Mouse (Mus musculus): Measurements from ENCODE around the gene Anapc11. TPM values are rescaled to one million over a fixed set of nuclear protein-coding genes. Genes with fewer than 3 reads are reported as not detected.

Anapc11 gene
- 47.3 TPM for polyA plus RNA-seq (2014; fragmentation: Illumina TruSeq; extraction: RNeasy Lipid Tissue Mini Kit (QIAGEN cat#74804); ENCODE audit: low read depth, low replicate concordance)

GRCm38 (mm10) chr11:120598283-120598989 lies at the start of gene Anapc11, which contains the start of gene Alyref:
Gene Anapc11 (plus strand): TSS chr11:120598421.
Gene Alyref (minus strand): TSS chr11:120598365.

GRCm38 (mm10) chr11:120549168-120549945 lies 48.9 kb upstream of the Anapc11 start, which contains the start of gene Mcrip1:
Gene Mcrip1 (minus strand): TSS chr11:120549727.

GRCm38 (mm10) chr11:120550810-120551440 lies 47.3 kb upstream of the Anapc11 start, which contains the start of gene Ppp1r27:
Gene Ppp1r27 (minus strand): TSS chr11:120551132.

GRCm38 (mm10) chr11:120572752-120573584 lies 25.3 kb upstream of the Anapc11 start, which contains the start of gene P4hb:
Gene P4hb (minus strand): TSS chr11:120573253.

GRCm38 (mm10) chr11:120581490-120582267 lies 16.5 kb upstream of the Anapc11 start, which contains the start of gene Arhgdia:
Gene Arhgdia (minus strand): TSS chr11:120581624.

GRCm38 (mm10) chr11:120608241-120609034 lies 10.2 kb downstream of the Anapc11 start, which contains the start of gene Npb:
Gene Npb (plus strand): TSS chr11:120608477.

GRCm38 (mm10) chr11:120617519-120618112 lies 19.4 kb downstream of the Anapc11 start, which contains the start of gene Pcyt2:
Gene Pcyt2 (minus strand): TSS chr11:120617936.

GRCm38 (mm10) chr11:120625152-120625775 lies 27.0 kb downstream of the Anapc11 start, which contains the start of gene Sirt7:
Gene Sirt7 (minus strand): TSS chr11:120625240.

GRCm38 (mm10) chr11:120633520-120634343 lies 35.5 kb downstream of the Anapc11 start, which contains the start of gene Mafg:
Gene Mafg (minus strand): TSS chr11:120633600.

GRCm38 (mm10) chr11:120643601-120643987 lies 45.4 kb downstream of the Anapc11 start, which contains the start of gene Pycr1:
Gene Pycr1 (minus strand): TSS chr11:120643769.

GRCm38 (mm10) chr11:120648001-120648476 lies 49.8 kb downstream of the Anapc11 start, which contains the start of gene Myadml2:
Gene Myadml2 (minus strand): TSS chr11:120648158.

Other genes starting within 250 kb of the Anapc11 start
- 1,201 TPM for gene Actg1, start 249.9 kb upstream of the Anapc11 start, polyA plus RNA-seq (2014; fragmentation: Illumina TruSeq; extraction: RNeasy Lipid Tissue Mini Kit (QIAGEN cat#74804); ENCODE audit: low read depth, low replicate concordance)
- gene Fscn2, start 236.9 kb upstream of the Anapc11 start, polyA plus RNA-seq (2014; fragmentation: Illumina TruSeq; extraction: RNeasy Lipid Tissue Mini Kit (QIAGEN cat#74804); ENCODE audit: low read depth, low replicate concordance), result 0.92 TPM
- gene Faap100, start 219.7 kb upstream of the Anapc11 start, polyA plus RNA-seq (2014; fragmentation: Illumina TruSeq; extraction: RNeasy Lipid Tissue Mini Kit (QIAGEN cat#74804); ENCODE audit: low read depth, low replicate concordance), result 9.8 TPM
- gene Nploc4, start 160.7 kb upstream of the Anapc11 start, polyA plus RNA-seq (2014; fragmentation: Illumina TruSeq; extraction: RNeasy Lipid Tissue Mini Kit (QIAGEN cat#74804); ENCODE audit: low read depth, low replicate concordance), result 50.3 TPM
- gene Tspan10, start 155.8 kb upstream of the Anapc11 start, polyA plus RNA-seq (2014; fragmentation: Illumina TruSeq; extraction: RNeasy Lipid Tissue Mini Kit (QIAGEN cat#74804); ENCODE audit: low read depth, low replicate concordance), result not detected
- 0.65 TPM for gene Pde6g, start 144.9 kb upstream of the Anapc11 start, polyA plus RNA-seq (2014; fragmentation: Illumina TruSeq; extraction: RNeasy Lipid Tissue Mini Kit (QIAGEN cat#74804); ENCODE audit: low read depth, low replicate concordance)
- gene Oxld1, start 140.4 kb upstream of the Anapc11 start, polyA plus RNA-seq (2014; fragmentation: Illumina TruSeq; extraction: RNeasy Lipid Tissue Mini Kit (QIAGEN cat#74804); ENCODE audit: low read depth, low replicate concordance), result 20.5 TPM
- gene Ccdc137, start 140.3 kb upstream of the Anapc11 start, polyA plus RNA-seq (2014; fragmentation: Illumina TruSeq; extraction: RNeasy Lipid Tissue Mini Kit (QIAGEN cat#74804); ENCODE audit: low read depth, low replicate concordance), result 18.3 TPM
- 23.1 TPM for gene Arl16, start 130.8 kb upstream of the Anapc11 start, polyA plus RNA-seq (2014; fragmentation: Illumina TruSeq; extraction: RNeasy Lipid Tissue Mini Kit (QIAGEN cat#74804); ENCODE audit: low read depth, low replicate concordance)
- 58.6 TPM for gene Mrpl12, start 113.8 kb upstream of the Anapc11 start, polyA plus RNA-seq (2014; fragmentation: Illumina TruSeq; extraction: RNeasy Lipid Tissue Mini Kit (QIAGEN cat#74804); ENCODE audit: low read depth, low replicate concordance)
- gene Slc25a10, start 106.6 kb upstream of the Anapc11 start, polyA plus RNA-seq (2014; fragmentation: Illumina TruSeq; extraction: RNeasy Lipid Tissue Mini Kit (QIAGEN cat#74804); ENCODE audit: low read depth, low replicate concordance), result 127 TPM
- 0.86 TPM for gene Gcgr, start 67.7 kb upstream of the Anapc11 start, polyA plus RNA-seq (2014; fragmentation: Illumina TruSeq; extraction: RNeasy Lipid Tissue Mini Kit (QIAGEN cat#74804); ENCODE audit: low read depth, low replicate concordance)
- 110 TPM for gene Mcrip1, start 48.7 kb upstream of the Anapc11 start, polyA plus RNA-seq (2014; fragmentation: Illumina TruSeq; extraction: RNeasy Lipid Tissue Mini Kit (QIAGEN cat#74804); ENCODE audit: low read depth, low replicate concordance)
- not detected for gene Ppp1r27, start 47.3 kb upstream of the Anapc11 start, polyA plus RNA-seq (2014; fragmentation: Illumina TruSeq; extraction: RNeasy Lipid Tissue Mini Kit (QIAGEN cat#74804); ENCODE audit: low read depth, low replicate concordance)
- gene P4hb, start 25.2 kb upstream of the Anapc11 start, polyA plus RNA-seq (2014; fragmentation: Illumina TruSeq; extraction: RNeasy Lipid Tissue Mini Kit (QIAGEN cat#74804); ENCODE audit: low read depth, low replicate concordance), result 519 TPM
- 356 TPM for gene Arhgdia, start 16.8 kb upstream of the Anapc11 start, polyA plus RNA-seq (2014; fragmentation: Illumina TruSeq; extraction: RNeasy Lipid Tissue Mini Kit (QIAGEN cat#74804); ENCODE audit: low read depth, low replicate concordance)
- 39.4 TPM for gene Alyref, start 56 bp upstream of the Anapc11 start, polyA plus RNA-seq (2014; fragmentation: Illumina TruSeq; extraction: RNeasy Lipid Tissue Mini Kit (QIAGEN cat#74804); ENCODE audit: low read depth, low replicate concordance)
- gene Npb, start 10.1 kb downstream of the Anapc11 start, polyA plus RNA-seq (2014; fragmentation: Illumina TruSeq; extraction: RNeasy Lipid Tissue Mini Kit (QIAGEN cat#74804); ENCODE audit: low read depth, low replicate concordance), result not detected
- 83.9 TPM for gene Pcyt2, start 19.5 kb downstream of the Anapc11 start, polyA plus RNA-seq (2014; fragmentation: Illumina TruSeq; extraction: RNeasy Lipid Tissue Mini Kit (QIAGEN cat#74804); ENCODE audit: low read depth, low replicate concordance)
- gene Sirt7, start 26.8 kb downstream of the Anapc11 start, polyA plus RNA-seq (2014; fragmentation: Illumina TruSeq; extraction: RNeasy Lipid Tissue Mini Kit (QIAGEN cat#74804); ENCODE audit: low read depth, low replicate concordance), result 40.4 TPM
- gene Mafg, start 35.2 kb downstream of the Anapc11 start, polyA plus RNA-seq (2014; fragmentation: Illumina TruSeq; extraction: RNeasy Lipid Tissue Mini Kit (QIAGEN cat#74804); ENCODE audit: low read depth, low replicate concordance), result 66.7 TPM
- gene Pycr1, start 45.3 kb downstream of the Anapc11 start, polyA plus RNA-seq (2014; fragmentation: Illumina TruSeq; extraction: RNeasy Lipid Tissue Mini Kit (QIAGEN cat#74804); ENCODE audit: low read depth, low replicate concordance), result 4.0 TPM
- not detected for gene Myadml2, start 49.7 kb downstream of the Anapc11 start, polyA plus RNA-seq (2014; fragmentation: Illumina TruSeq; extraction: RNeasy Lipid Tissue Mini Kit (QIAGEN cat#74804); ENCODE audit: low read depth, low replicate concordance)
- 4.7 TPM for gene Notum, start 62.8 kb downstream of the Anapc11 start, polyA plus RNA-seq (2014; fragmentation: Illumina TruSeq; extraction: RNeasy Lipid Tissue Mini Kit (QIAGEN cat#74804); ENCODE audit: low read depth, low replicate concordance)
- 76.1 TPM for gene Aspscr1, start 74.6 kb downstream of the Anapc11 start, polyA plus RNA-seq (2014; fragmentation: Illumina TruSeq; extraction: RNeasy Lipid Tissue Mini Kit (QIAGEN cat#74804); ENCODE audit: low read depth, low replicate concordance)
- 91.5 TPM for gene Cenpx, start 115.3 kb downstream of the Anapc11 start, polyA plus RNA-seq (2014; fragmentation: Illumina TruSeq; extraction: RNeasy Lipid Tissue Mini Kit (QIAGEN cat#74804); ENCODE audit: low read depth, low replicate concordance)
- gene Lrrc45, start 115.5 kb downstream of the Anapc11 start, polyA plus RNA-seq (2014; fragmentation: Illumina TruSeq; extraction: RNeasy Lipid Tissue Mini Kit (QIAGEN cat#74804); ENCODE audit: low read depth, low replicate concordance), result 40.3 TPM
- gene Rac3, start 123.0 kb downstream of the Anapc11 start, polyA plus RNA-seq (2014; fragmentation: Illumina TruSeq; extraction: RNeasy Lipid Tissue Mini Kit (QIAGEN cat#74804); ENCODE audit: low read depth, low replicate concordance), result 11.5 TPM
- 102 TPM for gene Dcxr, start 128.9 kb downstream of the Anapc11 start, polyA plus RNA-seq (2014; fragmentation: Illumina TruSeq; extraction: RNeasy Lipid Tissue Mini Kit (QIAGEN cat#74804); ENCODE audit: low read depth, low replicate concordance)
- gene Cbr2, start 133.7 kb downstream of the Anapc11 start, polyA plus RNA-seq (2014; fragmentation: Illumina TruSeq; extraction: RNeasy Lipid Tissue Mini Kit (QIAGEN cat#74804); ENCODE audit: low read depth, low replicate concordance), result 65.7 TPM
- 114 TPM for gene Hmga1b, start 164.4 kb downstream of the Anapc11 start, polyA plus RNA-seq (2014; fragmentation: Illumina TruSeq; extraction: RNeasy Lipid Tissue Mini Kit (QIAGEN cat#74804); ENCODE audit: low read depth, low replicate concordance)
- 25.6 TPM for gene Rfng, start 185.8 kb downstream of the Anapc11 start, polyA plus RNA-seq (2014; fragmentation: Illumina TruSeq; extraction: RNeasy Lipid Tissue Mini Kit (QIAGEN cat#74804); ENCODE audit: low read depth, low replicate concordance)
- gene Gps1, start 185.9 kb downstream of the Anapc11 start, polyA plus RNA-seq (2014; fragmentation: Illumina TruSeq; extraction: RNeasy Lipid Tissue Mini Kit (QIAGEN cat#74804); ENCODE audit: low read depth, low replicate concordance), result 114 TPM
- gene Dus1l, start 198.0 kb downstream of the Anapc11 start, polyA plus RNA-seq (2014; fragmentation: Illumina TruSeq; extraction: RNeasy Lipid Tissue Mini Kit (QIAGEN cat#74804); ENCODE audit: low read depth, low replicate concordance), result 30.9 TPM
- 426 TPM for gene Fasn, start 226.1 kb downstream of the Anapc11 start, polyA plus RNA-seq (2014; fragmentation: Illumina TruSeq; extraction: RNeasy Lipid Tissue Mini Kit (QIAGEN cat#74804); ENCODE audit: low read depth, low replicate concordance)

Data from adipose tissue, adult 10 weeks (tissue).